Mouse (Mus musculus) right cerebral cortex, postnatal 36 days (tissue): Measurements from ENCODE around the gene Rftn2.

Source experiments
- DNase-seq, 2 experiments: peaks; one replicate each; pipeline ENCODE4 v3.0.0; 2022; ENCODE audit warnings: low spot score in 2 of 2, mixed read lengths in 1 of 2

Gene Rftn2

GRCm38 (mm10) chr1:55211081-55211480, 15.5 kb downstream of the Rftn2 start:
- no peak for DNase-seq

DNA sequence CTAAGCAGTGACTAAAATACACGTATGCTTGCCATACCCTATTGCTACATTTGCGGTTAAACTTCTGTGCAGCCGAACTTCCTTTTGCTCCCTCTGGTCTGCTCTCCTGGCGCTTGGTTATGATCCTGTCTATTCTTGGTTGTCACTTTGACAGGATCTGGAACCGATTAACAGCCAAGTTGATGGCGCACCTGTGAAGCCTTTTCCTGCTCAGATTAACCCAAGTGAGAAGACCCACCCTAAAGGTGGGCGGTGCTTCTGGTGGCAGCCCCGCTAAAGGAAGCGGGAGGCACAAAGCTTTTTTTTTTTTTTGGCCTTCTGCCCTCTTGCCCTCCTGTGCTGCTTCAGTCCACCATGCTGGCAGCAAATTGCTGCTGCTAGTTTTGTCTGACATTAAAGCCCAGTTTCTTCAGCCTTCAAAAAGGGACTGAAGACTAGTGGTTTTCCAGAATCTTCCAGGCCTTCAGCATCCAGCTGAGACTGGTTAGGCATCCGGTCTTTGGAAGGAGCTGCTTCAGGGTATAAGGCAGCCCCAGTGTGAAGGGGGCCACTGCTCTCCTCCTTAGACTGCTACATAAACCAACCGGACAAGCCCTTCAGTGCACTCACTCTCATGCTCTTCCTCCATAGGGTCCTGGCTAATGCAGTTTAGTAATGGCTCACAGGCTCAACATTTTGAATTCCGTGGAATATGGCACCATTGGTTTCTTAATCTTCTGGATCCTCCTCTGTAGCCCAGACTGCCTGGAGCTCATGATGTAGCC, 16.2 kb downstream of the Rftn2 start:
- DNase-seq, result no peak

GRCm38 (mm10) chr1:55208500-55209140, 18.0 kb downstream of the Rftn2 start:
- DNase-seq, result no peak

GRCm38 (mm10) chr1:55207561-55207960, 19.0 kb downstream of the Rftn2 start:
- DNase-seq, result no peak

GRCm38 (mm10) chr1:55205808-55206327, 20.7 kb downstream of the Rftn2 start:
- no peak for DNase-seq

GRCm38 (mm10) chr1:55201850-55202752, 24.5 kb downstream of the Rftn2 start:
- peak; percentile 30 to 38 for DNase-seq

DNA sequence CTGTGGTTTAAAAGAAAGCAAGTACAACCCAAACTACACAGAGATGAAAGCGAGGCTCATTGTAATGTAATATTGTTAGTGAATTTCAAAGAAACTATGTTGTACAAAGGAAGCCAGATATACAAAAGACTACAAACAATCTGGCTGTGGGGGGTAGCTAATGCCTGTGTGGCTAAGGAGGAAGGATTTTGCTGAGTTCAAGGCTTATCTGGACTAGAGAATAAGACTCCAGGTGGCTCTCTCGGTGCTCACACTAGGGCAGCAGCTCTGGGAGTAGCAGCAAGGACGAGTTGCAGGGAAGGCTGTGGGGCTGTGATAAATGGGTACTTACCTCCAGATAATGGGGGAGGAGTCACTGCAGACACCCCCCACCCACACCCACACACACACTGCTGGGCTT, 27.9 kb downstream of the Rftn2 start:
- DNase-seq, result no peak

DNA sequence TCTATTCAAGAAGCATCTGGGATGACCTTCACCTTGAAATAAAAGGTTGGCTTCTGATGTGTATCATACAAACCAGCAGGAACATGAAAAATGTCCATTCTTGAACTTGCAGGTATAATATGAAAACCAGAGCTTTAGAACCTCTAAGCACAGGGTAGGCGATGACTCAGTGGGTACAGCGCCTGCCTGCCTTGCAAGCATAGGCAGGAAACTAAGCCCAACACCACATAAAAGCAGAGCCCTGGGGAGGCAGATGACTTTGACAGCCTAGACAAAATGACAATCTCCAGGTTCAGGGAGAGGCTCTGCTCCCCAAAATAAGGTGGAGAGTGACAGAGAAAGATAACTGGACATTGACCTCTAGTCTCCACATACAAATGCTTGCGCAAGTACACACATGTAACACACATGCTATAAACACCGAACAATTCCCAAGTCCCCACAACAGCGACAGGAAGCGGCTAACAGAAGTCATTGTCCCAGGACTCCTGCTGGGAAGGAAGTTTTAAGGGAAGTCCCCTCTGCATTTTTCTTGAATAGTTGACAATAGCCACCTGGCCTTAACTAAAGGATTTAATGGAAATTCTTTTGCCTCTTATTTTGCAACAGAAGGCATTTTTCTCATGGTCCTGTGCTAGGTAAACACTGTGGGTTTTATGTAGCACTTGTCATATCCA, 30.1 kb downstream of the Rftn2 start:
- no peak for DNase-seq

- DNase-seq, result no peak
Measured at GRCm38 (mm10) chr1:55195021-55195420, 31.6 kb downstream of the Rftn2 start.

DNA sequence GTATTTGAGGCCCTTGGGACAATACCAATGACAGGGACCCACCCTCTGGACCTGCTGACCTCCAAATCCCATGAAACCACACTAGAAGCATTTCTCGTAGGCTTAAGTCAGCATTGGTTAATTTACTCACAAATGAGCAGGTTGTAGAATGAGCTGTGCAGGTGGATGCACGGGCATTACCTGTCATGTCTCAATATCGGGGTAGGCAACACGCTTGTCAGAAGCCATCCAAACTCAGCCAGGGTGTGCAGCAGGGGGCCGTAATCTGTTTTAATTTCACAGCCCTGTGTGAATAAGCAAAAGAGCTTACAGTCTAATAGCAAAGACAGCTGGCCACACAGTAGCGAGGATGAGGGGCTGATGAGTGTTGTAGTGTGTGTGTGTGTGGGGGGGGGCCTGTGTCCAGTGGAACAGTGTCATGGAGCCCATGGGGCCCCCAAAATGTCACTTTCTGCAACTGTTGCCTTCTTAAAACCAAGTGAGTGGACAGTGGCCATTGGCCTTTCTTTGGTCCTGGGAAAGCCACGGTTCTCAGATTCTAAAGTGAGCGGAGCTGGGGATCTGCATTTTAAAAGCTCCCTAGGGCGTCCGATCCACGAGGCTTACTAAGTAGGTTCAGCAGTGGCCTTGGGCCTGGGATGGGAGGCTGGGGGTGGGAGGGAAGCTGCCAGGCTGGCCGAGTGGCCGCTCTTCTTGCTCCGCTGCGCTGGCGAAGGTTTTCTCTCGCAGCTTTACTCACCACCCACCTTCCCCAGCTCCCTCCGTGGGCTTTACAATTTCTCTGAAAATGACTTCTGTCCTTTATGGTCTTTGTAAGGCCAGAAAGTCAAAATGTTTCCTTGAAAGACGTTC, 32.3 kb downstream of the Rftn2 start:
- DNase-seq, result no peak

GRCm38 (mm10) chr1:55193316-55193715, 33.3 kb downstream of the Rftn2 start:
- DNase-seq, result no peak

DNA sequence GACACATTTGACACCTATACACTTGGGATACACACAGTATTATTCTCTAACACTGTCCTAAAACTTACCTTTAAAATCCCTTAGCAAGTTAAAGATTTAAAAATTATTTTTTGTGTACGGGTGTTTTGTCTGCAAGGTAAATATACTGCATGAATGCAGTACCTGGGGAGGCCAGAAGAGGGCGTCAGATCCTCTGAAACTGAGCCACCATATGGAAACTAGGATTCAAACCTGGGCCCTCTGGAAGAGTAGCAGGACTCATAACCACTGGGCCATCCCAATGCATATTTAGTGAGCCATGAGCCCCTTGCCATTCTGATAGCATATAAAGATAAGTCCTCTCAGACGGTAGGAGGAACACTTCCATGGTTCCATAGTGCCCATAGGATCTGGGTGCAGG, 33.8 kb downstream of the Rftn2 start:
- DNase-seq, result no peak

- DNase-seq, result no peak
Measured at GRCm38 (mm10) chr1:55192015-55192414, 34.6 kb downstream of the Rftn2 start.

DNA sequence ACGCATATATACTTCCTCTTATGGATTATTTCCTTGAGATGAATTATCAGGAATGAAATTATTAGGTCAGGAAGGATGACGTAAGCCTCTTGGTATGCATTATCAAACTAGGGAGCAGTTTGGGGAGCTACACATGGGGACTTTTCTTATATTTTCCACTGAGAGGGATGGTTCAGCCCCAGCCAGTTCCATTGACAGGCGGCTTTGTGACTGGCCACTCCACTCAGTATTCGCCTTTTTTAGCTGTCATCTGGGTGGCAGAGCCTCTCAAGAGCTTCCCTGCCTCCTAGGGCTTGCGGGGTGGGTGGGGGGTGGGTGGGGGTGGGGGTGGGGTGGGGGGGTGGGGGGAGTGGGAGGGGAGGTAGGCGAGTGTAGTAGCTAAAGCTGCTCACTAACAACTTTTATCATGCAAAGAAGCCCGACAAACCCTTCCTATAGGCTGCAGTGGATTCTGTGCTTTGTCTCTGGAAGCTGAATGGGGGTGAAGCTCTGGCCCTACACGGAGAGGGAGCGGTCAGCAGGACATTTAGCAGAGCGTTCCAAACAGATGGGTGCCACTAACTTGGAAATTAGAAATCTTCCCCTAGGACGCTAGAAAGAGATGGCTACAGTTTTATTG, 39.9 kb downstream of the Rftn2 start:
- DNase-seq, result no peak

- no peak for DNase-seq
Measured at GRCm38 (mm10) chr1:55185718-55186117, 40.9 kb downstream of the Rftn2 start.

DNA sequence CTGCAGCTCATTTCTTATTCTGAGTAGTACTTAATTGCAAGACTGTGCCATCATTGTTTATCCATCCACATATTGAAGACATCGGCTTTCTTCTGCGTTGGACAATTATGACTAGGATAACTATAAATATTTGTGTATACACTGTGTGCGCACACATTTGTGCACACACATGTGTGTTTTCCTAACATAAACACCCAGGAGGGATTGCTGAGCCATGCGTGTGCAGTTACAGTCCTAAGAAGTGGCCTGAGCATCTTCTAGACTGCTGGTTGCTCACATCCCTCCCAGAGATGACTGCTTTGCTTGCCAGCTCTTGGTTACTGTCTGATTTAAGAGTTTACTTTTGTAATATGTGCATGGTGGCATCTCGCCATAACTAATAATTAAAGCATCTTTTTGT, 44.2 kb downstream of the Rftn2 start:
- no peak for DNase-seq

GRCm38 (mm10) chr1:55179917-55180566, 46.5 kb downstream of the Rftn2 start:
- no peak for DNase-seq

DNA sequence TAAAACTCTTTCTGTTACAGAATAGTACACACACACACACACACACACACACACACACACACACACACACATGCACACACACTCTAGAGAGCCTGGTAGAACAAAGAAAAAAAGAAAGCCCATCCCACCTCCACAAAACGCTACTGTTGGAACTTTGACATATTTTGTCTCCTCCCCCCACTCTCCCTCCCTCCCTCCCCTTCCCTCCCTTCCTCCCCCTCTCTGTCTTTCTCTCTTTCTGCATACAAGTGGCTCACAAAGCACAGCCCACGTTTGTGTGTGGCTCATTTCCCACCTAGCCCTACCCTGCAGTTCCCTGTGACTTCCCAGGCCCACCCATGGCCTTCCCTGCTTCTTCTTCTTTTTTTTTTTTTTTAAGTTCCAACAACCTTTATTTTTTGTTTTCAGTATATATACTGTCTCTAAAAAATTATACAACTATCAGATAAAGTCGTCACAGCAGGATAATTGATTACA, 52.0 kb downstream of the Rftn2 start:
- DNase-seq, result no peak

- no peak for DNase-seq
Measured at GRCm38 (mm10) chr1:55173720-55174557, 52.6 kb downstream of the Rftn2 start.
